Mouse (Mus musculus): Measurements from ENCODE around the gene Mtrf1l. TPM values are rescaled to one million over a fixed set of nuclear protein-coding genes. Genes with fewer than 3 reads are reported as not detected.

Gene Mtrf1l
- total RNA-seq, 2 experiments from 2014 or later: 23.5 to 100 TPM

GRCm38 (mm10) chr10:5805731-5806307 is 17.9 kb downstream of the Mtrf1l start:
- ATAC-seq (replicated peaks; ENCODE audit: low FRiP score, poor library complexity, severe bottlenecking): peak; percentile 84

DNA sequence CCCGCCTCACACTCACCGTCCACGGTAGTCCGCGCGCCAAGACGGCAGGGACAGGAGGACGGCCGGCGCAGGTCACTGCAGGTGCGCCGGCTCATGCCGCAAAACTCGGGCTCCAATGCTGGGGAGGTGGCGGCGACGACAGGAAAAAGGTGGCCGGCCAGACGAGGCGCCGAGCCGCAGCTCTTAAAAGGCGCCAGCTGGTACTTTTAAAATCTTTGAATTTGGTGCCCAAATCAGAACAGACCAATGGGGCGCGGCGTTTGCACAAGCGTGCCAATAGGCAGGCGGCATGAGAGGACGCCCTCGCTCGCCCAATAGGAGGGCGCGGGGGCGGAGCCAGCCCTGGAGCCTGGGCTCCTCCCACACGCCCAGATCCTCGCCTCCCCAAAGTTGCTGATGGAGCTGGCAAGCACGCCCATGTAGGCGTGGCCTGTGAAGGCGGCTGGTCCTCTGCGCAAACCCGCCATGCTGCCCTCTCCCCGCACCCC is 18.4 kb downstream of the Mtrf1l start, which contains the start of gene Fbxo5:
Fbxo5 (minus strand) TSS at position 358 of the 488 bp plus-strand sequence.
- peak; percentile 86 for ATAC-seq (replicated peaks; ENCODE audit: low FRiP score, poor library complexity, severe bottlenecking)

DNA sequence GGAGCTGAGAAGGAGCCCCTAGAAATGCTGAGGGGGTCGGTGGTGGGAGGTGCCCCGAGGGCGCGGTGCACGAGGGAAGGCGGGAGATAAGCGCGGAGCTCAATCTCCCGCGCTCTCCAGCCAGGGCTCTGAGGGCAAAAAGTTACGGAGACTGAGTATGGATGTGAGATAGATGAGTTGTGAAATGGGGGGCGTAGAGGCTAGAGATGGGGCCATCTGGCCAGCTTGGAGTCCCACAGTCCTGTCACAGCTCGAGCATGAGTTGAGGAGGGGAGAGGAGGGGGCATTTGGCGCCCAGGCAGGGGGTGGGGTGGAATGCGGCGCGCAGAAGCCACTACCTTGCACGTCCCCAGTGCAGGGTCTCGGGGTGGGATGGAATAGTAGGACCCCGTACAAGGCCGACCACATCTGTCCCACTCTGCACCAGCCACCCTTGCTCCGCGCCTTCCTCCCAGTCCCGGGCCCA is 19.0 kb downstream of the Mtrf1l start:
- peak; percentile 36 for ATAC-seq (replicated peaks; ENCODE audit: low FRiP score, poor library complexity, severe bottlenecking)

- ATAC-seq (replicated peaks; ENCODE audit: low FRiP score, poor library complexity, severe bottlenecking): no peak
These were observed 20.0 kb downstream of the Mtrf1l start for GRCm38 (mm10) chr10:5803739-5804138.

- ATAC-seq (replicated peaks; ENCODE audit: low FRiP score, poor library complexity, severe bottlenecking): no peak
These were observed 20.8 kb downstream of the Mtrf1l start for GRCm38 (mm10) chr10:5802866-5803265.

- no peak for ATAC-seq (replicated peaks; ENCODE audit: low FRiP score, poor library complexity, severe bottlenecking)
These were observed 23.2 kb downstream of the Mtrf1l start for GRCm38 (mm10) chr10:5800490-5800889.

GRCm38 (mm10) chr10:5798069-5798468 is 25.6 kb downstream of the Mtrf1l start:
- ATAC-seq (replicated peaks; ENCODE audit: low FRiP score, poor library complexity, severe bottlenecking): no peak

DNA sequence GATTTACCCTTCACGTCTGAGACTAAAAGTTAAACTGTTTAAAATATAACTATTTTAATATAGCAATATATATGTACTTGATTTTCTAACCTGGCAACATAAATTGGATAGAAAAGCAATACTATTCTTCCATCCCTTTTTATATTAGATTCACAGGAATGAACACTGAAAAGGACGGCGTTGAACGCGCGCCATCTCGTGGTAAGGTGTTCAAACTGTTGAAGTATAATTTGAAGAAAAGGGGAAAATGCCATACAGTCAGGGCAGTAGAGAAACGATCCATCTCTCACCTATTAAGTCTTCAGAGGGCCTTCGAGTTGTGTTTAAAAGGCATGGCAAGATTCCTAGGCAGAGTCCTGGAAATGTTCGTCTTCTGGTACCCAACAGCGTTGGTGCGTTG is 33.1 kb downstream of the Mtrf1l start:
- ATAC-seq (replicated peaks; ENCODE audit: low FRiP score, poor library complexity, severe bottlenecking): no peak

DNA sequence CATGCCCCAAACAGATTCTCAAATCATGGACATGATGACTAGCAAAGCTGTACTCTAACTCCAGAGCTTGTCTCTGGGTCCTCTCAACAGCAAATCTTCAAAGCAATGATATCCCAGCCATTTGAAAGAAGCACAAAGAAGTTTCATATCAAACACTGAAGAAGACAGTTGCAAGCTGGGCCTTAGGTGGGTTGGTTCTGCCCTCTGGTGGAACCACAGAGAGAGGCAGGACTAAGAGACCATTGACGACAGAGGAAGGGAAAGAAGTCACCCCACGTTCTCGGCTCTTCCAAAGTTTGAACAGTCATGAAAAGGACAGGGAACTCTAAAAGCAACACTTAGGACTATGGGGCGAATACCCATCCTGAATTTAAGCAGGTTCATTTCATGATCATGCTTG is 36.8 kb downstream of the Mtrf1l start:
- ATAC-seq (replicated peaks; ENCODE audit: low FRiP score, poor library complexity, severe bottlenecking): no peak

Other genes with a start within 250 kb of the Mtrf1l start
- 0.84 TPM in 1 of 2 replicates, not detected in the other for gene Myct1, start 230.1 kb downstream of the Mtrf1l start, total RNA-seq (2015; ENCODE audit: low replicate concordance)
- gene Myct1, start 230.1 kb downstream of the Mtrf1l start, total RNA-seq (2017; ENCODE audit: low replicate concordance): 0.26 TPM in 1 of 2 replicates, not detected in the other
- not detected in 2 replicates for gene Vip, start 184.7 kb downstream of the Mtrf1l start, total RNA-seq (2015; ENCODE audit: low replicate concordance)
- not detected in 2 replicates for gene Vip, start 184.7 kb downstream of the Mtrf1l start, total RNA-seq (2017; ENCODE audit: low replicate concordance)
- gene Fbxo5, start 18.3 kb downstream of the Mtrf1l start, total RNA-seq (2015; ENCODE audit: low replicate concordance): 201 and 247 TPM in 2 replicates
- 178 and 231 TPM in 2 replicates for gene Fbxo5, start 18.3 kb downstream of the Mtrf1l start, total RNA-seq (2017; ENCODE audit: low replicate concordance)
- not detected in 2 replicates for gene Rgs17, start 98.5 kb upstream of the Mtrf1l start, total RNA-seq (2015; ENCODE audit: low replicate concordance)
- gene Rgs17, start 98.5 kb upstream of the Mtrf1l start, total RNA-seq (2017; ENCODE audit: low replicate concordance): not detected in 2 replicates

Data from erythroid progenitor cell, adult 5-6 weeks (primary cell).